Mouse (Mus musculus): ENCODE measurements around the gene Foxn3. TPM values are rescaled to one million over a fixed set of nuclear protein-coding genes. Genes with fewer than 3 reads are reported as not detected.

The Foxn3 gene
- polyA plus RNA-seq, 1 experiment from 2014 or later: 68.8 TPM

GRCm38 (mm10) chr12:99511644-99512043 lies 51.7 kb downstream of the Foxn3 start:
- H3K27ac ChIP-seq: no peak overlapping the region
- DNase-seq (ENCODE audit: low spot score): no peak
- no peaks in the 10 kb centered on the region for H3K27me3 ChIP-seq (ENCODE audit: low read depth, poor library complexity, severe bottlenecking)
- no peaks in the 10 kb centered on the region for H3K36me3 ChIP-seq
- no peak overlapping the region for H3K4me3 ChIP-seq
- H3K4me1 ChIP-seq: no peaks in the 10 kb centered on the region; the same call in 1 of the 2 replicates
- 91% methylated on average over 5 of the region's 5 CpGs for WGBS
- no peaks in the 10 kb centered on the region for H3K9me3 ChIP-seq (replicated peaks)

GRCm38 (mm10) chr12:99510759-99511158 lies 52.6 kb downstream of the Foxn3 start:
- WGBS: 30% methylated on average over 5 of the region's 5 CpGs
- DNase-seq (ENCODE audit: low spot score): no peak
- no peak overlapping the region for H3K4me3 ChIP-seq
- no peak overlapping the region for H3K27ac ChIP-seq
- no peaks in the 10 kb centered on the region for H3K27me3 ChIP-seq (ENCODE audit: low read depth, poor library complexity, severe bottlenecking)
- no peaks in the 10 kb centered on the region for H3K9me3 ChIP-seq (replicated peaks)
- H3K36me3 ChIP-seq: no peaks in the 10 kb centered on the region
- no peaks in the 10 kb centered on the region; the same call in 1 of the 2 replicates for H3K4me1 ChIP-seq

- no peaks in the 10 kb centered on the region for H3K36me3 ChIP-seq
- no peaks in the 10 kb centered on the region for H3K9me3 ChIP-seq (replicated peaks)
- no peaks in the 10 kb centered on the region for H3K27me3 ChIP-seq (ENCODE audit: low read depth, poor library complexity, severe bottlenecking)
- H3K27ac ChIP-seq: no peak overlapping the region
- WGBS: 90% methylated on average over 4 of the region's 4 CpGs
- H3K4me3 ChIP-seq: no peak overlapping the region
- no peaks in the 10 kb centered on the region for H3K4me1 ChIP-seq
- DNase-seq (ENCODE audit: low spot score): no peak
Measured at GRCm38 (mm10) chr12:99502225-99502624, 61.2 kb downstream of the Foxn3 start.

- H3K27ac ChIP-seq: no peak overlapping the region
- H3K4me3 ChIP-seq: no peak overlapping the region
- H3K9me3 ChIP-seq (replicated peaks): no peaks in the 10 kb centered on the region
- no peaks in the 10 kb centered on the region for H3K4me1 ChIP-seq
- WGBS: 84% methylated on average over 9 of the region's 9 CpGs
- no peak for DNase-seq (ENCODE audit: low spot score)
- H3K27me3 ChIP-seq (ENCODE audit: low read depth, poor library complexity, severe bottlenecking): no peaks in the 10 kb centered on the region
- H3K36me3 ChIP-seq: no peaks in the 10 kb centered on the region
Measured at GRCm38 (mm10) chr12:99498978-99499694, 64.2 kb downstream of the Foxn3 start.

GRCm38 (mm10) chr12:99498189-99498977 lies 65.0 kb downstream of the Foxn3 start:
- Histone ChIP-seq H3K4me3 (no peak overlapping the region), H3K27me3 (ENCODE audit: low read depth, poor library complexity, severe bottlenecking) (no peaks in the 10 kb centered on the region), H3K27ac (no peak overlapping the region), H3K9me3 (replicated peaks) (no peaks in the 10 kb centered on the region), H3K36me3 (peaks cover 2% of the 10 kb centered on the region; the same call in 1 of the 2 replicates), H3K4me1 (no peaks in the 10 kb centered on the region)
- DNase-seq (ENCODE audit: low spot score): no peak
- 76% methylated on average over 18 of the region's 18 CpGs for WGBS

GRCm38 (mm10) chr12:99496945-99497344 lies 66.4 kb downstream of the Foxn3 start:
- no peak overlapping the region for H3K4me3 ChIP-seq
- WGBS: 88% methylated on average over 3 of the region's 3 CpGs
- H3K9me3 ChIP-seq (replicated peaks): no peaks in the 10 kb centered on the region

GRCm38 (mm10) chr12:99490216-99490615 lies 73.2 kb downstream of the Foxn3 start:
- 0 out of 2 replicates have a peak overlapping the region, but pooled peaks have one; percentile 27 for H3K27ac ChIP-seq
- DNase-seq (ENCODE audit: low spot score): no peak

More at GRCm38 (mm10) chr12:99496945-99497344, 66.4 kb downstream of the Foxn3 start:
- no peak overlapping the region for H3K27ac ChIP-seq
- H3K36me3 ChIP-seq: peaks cover 2% of the 10 kb centered on the region; the same call in 1 of the 2 replicates
- H3K4me1 ChIP-seq: no peaks in the 10 kb centered on the region
- no peak for DNase-seq (ENCODE audit: low spot score)
- no peaks in the 10 kb centered on the region for H3K27me3 ChIP-seq (ENCODE audit: low read depth, poor library complexity, severe bottlenecking)

GRCm38 (mm10) chr12:99489001-99489592 lies 74.3 kb downstream of the Foxn3 start:
- no peaks in the 10 kb centered on the region for H3K9me3 ChIP-seq (replicated peaks)
- 89% methylated on average over 4 of the region's 4 CpGs for WGBS
- H3K36me3 ChIP-seq: peaks cover 2% of the 10 kb centered on the region; the same call in 1 of the 2 replicates
- H3K27me3 ChIP-seq (ENCODE audit: low read depth, poor library complexity, severe bottlenecking): no peaks in the 10 kb centered on the region
- no peak overlapping the region for H3K4me3 ChIP-seq
- peaks cover 18% of the 10 kb centered on the region for H3K4me1 ChIP-seq
- no peak overlapping the region for H3K27ac ChIP-seq
- DNase-seq (ENCODE audit: low spot score): no peak

More at GRCm38 (mm10) chr12:99490216-99490615, 73.2 kb downstream of the Foxn3 start:
- H3K9me3 ChIP-seq (replicated peaks): no peaks in the 10 kb centered on the region
- H3K4me3 ChIP-seq: no peak overlapping the region
- 88% methylated on average over 6 of the region's 6 CpGs for WGBS
- peaks cover 18% of the 10 kb centered on the region for H3K4me1 ChIP-seq
- no peaks in the 10 kb centered on the region for H3K27me3 ChIP-seq (ENCODE audit: low read depth, poor library complexity, severe bottlenecking)
- peaks cover 2% of the 10 kb centered on the region; the same call in 1 of the 2 replicates for H3K36me3 ChIP-seq

GRCm38 (mm10) chr12:99480372-99480771 lies 83.0 kb downstream of the Foxn3 start:
- Histone ChIP-seq H3K4me3 (no peak overlapping the region), H3K27me3 (ENCODE audit: low read depth, poor library complexity, severe bottlenecking) (no peaks in the 10 kb centered on the region), H3K27ac (no peak overlapping the region), H3K4me1 (no peaks in the 10 kb centered on the region), H3K36me3 (peaks cover 16% of the 10 kb centered on the region; the same call in 1 of the 2 replicates), H3K9me3 (replicated peaks) (no peaks in the 10 kb centered on the region)
- 89% methylated on average over 3 of the region's 3 CpGs for WGBS
- no peak for DNase-seq (ENCODE audit: low spot score)

- Histone ChIP-seq H3K4me1 (peaks cover 7% of the 10 kb centered on the region), H3K27me3 (ENCODE audit: low read depth, poor library complexity, severe bottlenecking) (no peaks in the 10 kb centered on the region), H3K36me3 (no peaks in the 10 kb centered on the region), H3K4me3 (no peak overlapping the region), H3K27ac (no peak overlapping the region), H3K9me3 (replicated peaks) (no peaks in the 10 kb centered on the region)
- WGBS: 51% methylated on average over 5 of the region's 5 CpGs
- DNase-seq (ENCODE audit: low spot score): no peak
Measured at GRCm38 (mm10) chr12:99474176-99474575, 89.2 kb downstream of the Foxn3 start.

- Histone ChIP-seq H3K27ac (no peak overlapping the region), H3K9me3 (replicated peaks) (no peaks in the 10 kb centered on the region), H3K4me1 (peaks cover 12% of the 10 kb centered on the region), H3K36me3 (no peaks in the 10 kb centered on the region), H3K4me3 (no peak overlapping the region), H3K27me3 (ENCODE audit: low read depth, poor library complexity, severe bottlenecking) (no peaks in the 10 kb centered on the region)
- WGBS: 80% methylated on average over 10 of the region's 10 CpGs
- no peak for DNase-seq (ENCODE audit: low spot score)
Measured at GRCm38 (mm10) chr12:99473406-99474133, 89.8 kb downstream of the Foxn3 start.

GRCm38 (mm10) chr12:99471431-99471830 lies 92.0 kb downstream of the Foxn3 start:
- Histone ChIP-seq H3K4me1 (peaks cover 21% of the 10 kb centered on the region), H3K4me3 (no peak overlapping the region), H3K27ac (no peak overlapping the region), H3K27me3 (ENCODE audit: low read depth, poor library complexity, severe bottlenecking) (no peaks in the 10 kb centered on the region), H3K9me3 (replicated peaks) (no peaks in the 10 kb centered on the region), H3K36me3 (no peaks in the 10 kb centered on the region)
- 93% methylated on average over 7 of the region's 7 CpGs for WGBS
- DNase-seq (ENCODE audit: low spot score): no peak

All from limb, embryonic 10.5 days (tissue).